Mouse (Mus musculus) bone marrow macrophage, adult 2 months (primary cell): ENCODE results near the gene Gm14214.

Source experiments
- CTCF ChIP-seq: IDR thresholded peaks from 2 replicates; pipeline ENCODE4 v1.5.1; 2012; ENCODE audit warnings: low read depth, mild to moderate bottlenecking, low read length, moderate library complexity
- POLR2A ChIP-seq: IDR thresholded peaks from 2 replicates; pipeline ENCODE4 v1.6.1; 2012; ENCODE audit warnings: mild to moderate bottlenecking, low read depth, low read length, borderline replicate concordance

DNA sequence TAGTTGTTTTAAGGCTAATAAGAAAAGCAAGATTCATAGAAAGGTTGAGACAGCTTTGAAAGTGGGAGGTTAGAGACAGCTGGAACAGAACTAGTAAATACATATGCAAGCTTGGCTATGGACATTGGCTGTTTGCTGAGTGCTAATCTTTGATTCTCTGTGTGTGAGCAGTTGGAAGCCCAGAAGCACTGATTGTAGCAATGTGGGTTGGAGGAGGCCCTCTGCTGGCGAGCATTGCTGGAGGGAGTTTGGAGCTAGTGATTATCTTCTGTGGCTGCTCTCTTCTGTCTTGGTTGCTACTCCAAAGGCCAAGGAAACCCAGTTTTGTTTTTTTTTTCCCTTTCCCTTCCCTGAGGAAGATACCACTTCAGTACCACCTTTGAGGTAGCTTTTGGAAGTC lies 48.0 kb upstream of the Gm14214 start:
- TF ChIP-seq POLR2A = no peak
- TF ChIP-seq CTCF = peak; percentile 48; the same call in 1 of the 2 replicates
